Mouse (Mus musculus): ENCODE results near the gene St6gal1. TPM values are rescaled to one million over a fixed set of nuclear protein-coding genes. Genes with fewer than 3 reads are reported as not detected.

Gene St6gal1
- polyA plus RNA-seq, 1 experiment from 2014 or later, result 19.3 TPM

DNA sequence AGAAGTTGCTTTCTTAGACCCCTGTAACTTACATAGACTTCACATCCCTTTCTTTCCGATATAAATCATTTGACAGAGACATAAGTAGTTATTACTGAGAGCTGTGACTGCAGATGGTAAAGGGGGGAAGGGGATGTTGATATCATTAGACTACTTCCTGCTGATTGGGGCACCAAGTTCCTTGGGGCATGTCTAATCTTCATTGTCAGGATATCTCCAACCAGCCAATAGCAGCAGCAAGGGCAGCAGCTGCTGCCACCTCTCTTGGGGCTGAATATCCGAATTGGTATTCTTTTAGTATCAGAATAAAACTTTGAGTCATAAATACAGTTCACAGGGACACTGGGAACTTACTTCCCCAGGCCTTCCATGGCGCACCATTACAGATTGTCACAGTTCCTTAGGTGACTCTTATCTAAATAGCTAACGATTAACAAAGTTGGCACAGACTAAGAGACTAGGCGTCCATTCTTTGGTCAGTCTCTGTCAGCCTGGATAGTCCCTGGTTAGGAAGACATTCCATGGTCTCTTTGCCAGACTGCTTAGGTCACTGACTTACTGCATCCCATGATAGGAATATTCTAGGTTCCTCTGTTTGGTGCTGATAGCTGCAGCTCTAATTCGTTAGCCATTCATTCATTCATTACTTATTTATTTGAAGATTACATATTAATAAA lies 109.5 kb downstream of the St6gal1 start:
- H3K27ac ChIP-seq (ENCODE audit: low read length), result no peak overlapping the region
- no peak overlapping the region for H3K4me2 ChIP-seq (ENCODE audit: low read length)
- 69% methylated on average over 6 of the region's 6 CpGs for WGBS
- H3K9me3 ChIP-seq (replicated peaks; ENCODE audit: control insufficient read depth, low read length, poor library complexity, severe bottlenecking), result no peaks in the 10 kb centered on the region
- no peak overlapping the region for H3K4me3 ChIP-seq (ENCODE audit: low read depth, low read length)
- H3K27me3 ChIP-seq (ENCODE audit: control insufficient read depth, insufficient read depth, low read depth, low read length), result no peaks in the 10 kb centered on the region
- peaks cover 9% of the 10 kb centered on the region for H3K36me3 ChIP-seq (ENCODE audit: control insufficient read depth, insufficient read depth, low read length)
- H3K4me1 ChIP-seq (ENCODE audit: control insufficient read depth, insufficient read depth, low read length), result no peaks in the 10 kb centered on the region
- no peak overlapping the region for H3K9ac ChIP-seq (ENCODE audit: low read depth, low read length)
- ATAC-seq, result no peak

DNA sequence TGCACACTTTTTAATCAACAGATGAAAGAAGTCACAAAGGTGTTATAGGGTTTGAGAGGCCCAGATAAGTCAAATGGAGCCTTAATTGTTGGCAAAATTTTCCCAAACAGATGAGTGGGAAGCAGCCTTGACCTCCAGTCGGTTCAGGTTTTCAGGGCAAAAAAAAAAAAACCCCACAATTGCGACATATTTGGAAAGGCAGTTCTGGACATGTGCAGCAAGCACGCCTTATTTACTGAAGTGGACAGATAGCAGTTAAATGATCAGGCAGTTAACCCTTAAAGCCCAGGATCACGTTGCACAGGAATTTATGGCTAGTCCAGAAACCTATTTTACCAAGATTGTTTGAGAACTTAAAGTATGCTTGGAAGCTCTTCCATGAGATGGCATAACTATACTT lies 112.8 kb downstream of the St6gal1 start:
- Histone ChIP-seq H3K4me3 (ENCODE audit: low read depth, low read length) (no peak overlapping the region), H3K27ac (ENCODE audit: low read length) (no peak overlapping the region), H3K9ac (ENCODE audit: low read depth, low read length) (no peak overlapping the region), H3K9me3 (replicated peaks; ENCODE audit: control insufficient read depth, low read length, poor library complexity, severe bottlenecking) (no peaks in the 10 kb centered on the region), H3K27me3 (ENCODE audit: control insufficient read depth, insufficient read depth, low read depth, low read length) (no peaks in the 10 kb centered on the region), H3K4me1 (ENCODE audit: control insufficient read depth, insufficient read depth, low read length) (no peaks in the 10 kb centered on the region), H3K4me2 (ENCODE audit: low read length) (no peak overlapping the region), H3K36me3 (ENCODE audit: control insufficient read depth, insufficient read depth, low read length) (peaks cover 6% of the 10 kb centered on the region)
- ATAC-seq, result no peak
- WGBS, result 89% methylated on average over 4 of the region's 4 CpGs

DNA sequence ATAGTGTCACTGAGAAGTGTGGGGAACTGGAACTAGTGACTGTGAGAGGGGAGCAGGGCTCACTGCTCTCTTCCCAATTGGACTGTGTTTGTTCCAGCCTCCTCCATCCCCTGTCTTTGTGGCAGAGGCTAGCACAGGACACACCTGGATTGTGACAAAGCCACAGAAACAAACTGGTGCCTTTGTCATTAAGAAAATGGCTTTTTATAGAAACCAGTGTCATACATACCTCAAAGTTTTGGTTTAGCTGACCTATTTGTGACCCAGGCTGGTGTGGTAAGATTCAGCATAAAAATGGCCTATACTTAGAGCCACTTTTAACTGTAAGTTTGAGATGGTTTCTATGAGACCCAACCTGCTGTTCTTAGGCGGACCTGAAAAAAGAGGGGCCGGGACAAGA lies 116.7 kb downstream of the St6gal1 start:
- peaks cover 11% of the 10 kb centered on the region for H3K36me3 ChIP-seq (ENCODE audit: control insufficient read depth, insufficient read depth, low read length)
- no peaks in the 10 kb centered on the region for H3K27me3 ChIP-seq (ENCODE audit: control insufficient read depth, insufficient read depth, low read depth, low read length)
- no peak overlapping the region for H3K9ac ChIP-seq (ENCODE audit: low read depth, low read length)
- no peak overlapping the region for H3K27ac ChIP-seq (ENCODE audit: low read length)
- 100% methylated on average over 2 of the region's 2 CpGs for WGBS
- no peak for ATAC-seq
- no peak overlapping the region for H3K4me2 ChIP-seq (ENCODE audit: low read length)
- no peak overlapping the region for H3K4me3 ChIP-seq (ENCODE audit: low read depth, low read length)
- H3K9me3 ChIP-seq (replicated peaks; ENCODE audit: control insufficient read depth, low read length, poor library complexity, severe bottlenecking), result no peaks in the 10 kb centered on the region
- H3K4me1 ChIP-seq (ENCODE audit: control insufficient read depth, insufficient read depth, low read length), result no peaks in the 10 kb centered on the region

- no peaks in the 10 kb centered on the region for H3K27me3 ChIP-seq (ENCODE audit: control insufficient read depth, insufficient read depth, low read depth, low read length)
- WGBS, result 9% methylated on average over 2 of the region's 2 CpGs
- no peak for ATAC-seq
- no peak overlapping the region for H3K27ac ChIP-seq (ENCODE audit: low read length)
- no peak overlapping the region for H3K4me3 ChIP-seq (ENCODE audit: low read depth, low read length)
- no peak overlapping the region for H3K9ac ChIP-seq (ENCODE audit: low read depth, low read length)
- H3K4me2 ChIP-seq (ENCODE audit: low read length), result no peak overlapping the region
- no peaks in the 10 kb centered on the region for H3K9me3 ChIP-seq (replicated peaks; ENCODE audit: control insufficient read depth, low read length, poor library complexity, severe bottlenecking)
- H3K4me1 ChIP-seq (ENCODE audit: control insufficient read depth, insufficient read depth, low read length), result no peaks in the 10 kb centered on the region
- peaks cover 6% of the 10 kb centered on the region for H3K36me3 ChIP-seq (ENCODE audit: control insufficient read depth, insufficient read depth, low read length)
These were observed 126.3 kb downstream of the St6gal1 start for GRCm38 (mm10) chr16:23350802-23351201.

DNA sequence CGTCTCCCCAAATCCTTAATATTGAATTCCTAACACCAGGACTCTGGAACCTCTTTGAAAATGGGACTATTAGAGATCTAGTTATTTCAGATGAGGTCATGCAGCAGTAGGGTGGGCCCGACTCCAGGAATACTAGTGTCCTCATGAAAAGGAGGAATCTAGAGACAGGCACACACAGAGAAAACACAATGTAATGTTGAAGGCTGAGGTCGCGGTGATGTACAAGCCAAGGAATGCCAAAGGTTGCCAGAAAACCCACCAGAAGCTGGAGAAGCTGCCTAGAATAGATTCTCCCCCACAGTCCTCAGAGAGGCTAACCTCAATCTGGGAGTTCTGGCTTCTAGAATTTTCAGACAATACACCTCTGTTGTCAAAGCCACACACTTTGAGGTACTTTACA lies 136.5 kb downstream of the St6gal1 start:
- no peak for ATAC-seq
- WGBS, result 90% methylated on average over 4 of the region's 4 CpGs
- Histone ChIP-seq H3K27ac (ENCODE audit: low read length) (no peak overlapping the region), H3K4me2 (ENCODE audit: low read length) (no peak overlapping the region), H3K4me3 (ENCODE audit: low read depth, low read length) (no peak overlapping the region), H3K4me1 (ENCODE audit: control insufficient read depth, insufficient read depth, low read length) (no peaks in the 10 kb centered on the region), H3K36me3 (ENCODE audit: control insufficient read depth, insufficient read depth, low read length) (peaks cover 12% of the 10 kb centered on the region), H3K9me3 (replicated peaks; ENCODE audit: control insufficient read depth, low read length, poor library complexity, severe bottlenecking) (no peaks in the 10 kb centered on the region), H3K9ac (ENCODE audit: low read depth, low read length) (no peak overlapping the region), H3K27me3 (ENCODE audit: control insufficient read depth, insufficient read depth, low read depth, low read length) (no peaks in the 10 kb centered on the region)

- Histone ChIP-seq H3K4me3 (ENCODE audit: low read depth, low read length) (no peak overlapping the region), H3K9me3 (replicated peaks; ENCODE audit: control insufficient read depth, low read length, poor library complexity, severe bottlenecking) (no peaks in the 10 kb centered on the region), H3K36me3 (ENCODE audit: control insufficient read depth, insufficient read depth, low read length) (peaks cover 8% of the 10 kb centered on the region), H3K9ac (ENCODE audit: low read depth, low read length) (no peak overlapping the region), H3K27ac (ENCODE audit: low read length) (no peak overlapping the region), H3K4me2 (ENCODE audit: low read length) (no peak overlapping the region), H3K4me1 (ENCODE audit: control insufficient read depth, insufficient read depth, low read length) (no peaks in the 10 kb centered on the region), H3K27me3 (ENCODE audit: control insufficient read depth, insufficient read depth, low read depth, low read length) (no peaks in the 10 kb centered on the region)
- WGBS, result 83% methylated on average over 3 of the region's 3 CpGs
- ATAC-seq, result no peak
These were observed 137.0 kb downstream of the St6gal1 start for GRCm38 (mm10) chr16:23361434-23361970.

GRCm38 (mm10) chr16:23364328-23364990 lies 139.9 kb downstream of the St6gal1 start:
- ATAC-seq, result no peak
- 76% methylated on average over 2 of the region's 2 CpGs for WGBS

DNA sequence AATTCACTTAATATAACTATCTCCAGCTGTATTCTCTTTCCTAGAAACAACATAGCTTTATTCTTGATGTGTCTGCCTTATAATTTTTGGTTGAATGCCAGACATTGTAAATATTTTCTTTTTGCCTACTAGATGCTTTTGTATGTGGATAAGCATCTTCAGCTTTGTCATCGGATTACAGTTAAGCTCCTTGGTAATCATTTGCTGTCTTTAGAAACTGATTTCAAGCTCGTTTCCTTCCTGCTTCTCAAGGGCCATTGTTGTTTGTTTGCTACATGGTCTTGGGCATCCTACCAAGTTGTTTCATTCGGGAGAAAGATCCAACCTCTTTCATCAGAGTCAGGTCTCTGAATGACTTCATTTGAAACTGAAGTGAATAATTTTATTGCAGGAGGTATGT lies 144.6 kb downstream of the St6gal1 start:
- 46% methylated on average over 3 of the region's 3 CpGs for WGBS
- Histone ChIP-seq H3K4me1 (ENCODE audit: control insufficient read depth, insufficient read depth, low read length) (no peaks in the 10 kb centered on the region), H3K9me3 (replicated peaks; ENCODE audit: control insufficient read depth, low read length, poor library complexity, severe bottlenecking) (no peaks in the 10 kb centered on the region), H3K9ac (ENCODE audit: low read depth, low read length) (no peak overlapping the region), H3K36me3 (ENCODE audit: control insufficient read depth, insufficient read depth, low read length) (no peaks in the 10 kb centered on the region), H3K4me2 (ENCODE audit: low read length) (no peak overlapping the region), H3K27ac (ENCODE audit: low read length) (no peak overlapping the region), H3K4me3 (ENCODE audit: low read depth, low read length) (no peak overlapping the region), H3K27me3 (ENCODE audit: control insufficient read depth, insufficient read depth, low read depth, low read length) (no peaks in the 10 kb centered on the region)
- no peak for ATAC-seq

More at GRCm38 (mm10) chr16:23364328-23364990, 139.9 kb downstream of the St6gal1 start:
- no peaks in the 10 kb centered on the region for H3K27me3 ChIP-seq (ENCODE audit: control insufficient read depth, insufficient read depth, low read depth, low read length)
- H3K27ac ChIP-seq (ENCODE audit: low read length), result no peak overlapping the region
- H3K4me1 ChIP-seq (ENCODE audit: control insufficient read depth, insufficient read depth, low read length), result no peaks in the 10 kb centered on the region
- H3K9me3 ChIP-seq (replicated peaks; ENCODE audit: control insufficient read depth, low read length, poor library complexity, severe bottlenecking), result no peaks in the 10 kb centered on the region
- no peak overlapping the region for H3K9ac ChIP-seq (ENCODE audit: low read depth, low read length)
- no peak overlapping the region for H3K4me2 ChIP-seq (ENCODE audit: low read length)
- H3K36me3 ChIP-seq (ENCODE audit: control insufficient read depth, insufficient read depth, low read length), result no peaks in the 10 kb centered on the region
- no peak overlapping the region for H3K4me3 ChIP-seq (ENCODE audit: low read depth, low read length)

- no peak overlapping the region for H3K9ac ChIP-seq (ENCODE audit: low read depth, low read length)
- no peak overlapping the region for H3K4me3 ChIP-seq (ENCODE audit: low read depth, low read length)
- no peaks in the 10 kb centered on the region for H3K27me3 ChIP-seq (ENCODE audit: control insufficient read depth, insufficient read depth, low read depth, low read length)
- no peak for ATAC-seq
- H3K4me2 ChIP-seq (ENCODE audit: low read length), result no peak overlapping the region
- H3K9me3 ChIP-seq (replicated peaks; ENCODE audit: control insufficient read depth, low read length, poor library complexity, severe bottlenecking), result no peaks in the 10 kb centered on the region
- H3K27ac ChIP-seq (ENCODE audit: low read length), result no peak overlapping the region
- no peaks in the 10 kb centered on the region for H3K36me3 ChIP-seq (ENCODE audit: control insufficient read depth, insufficient read depth, low read length)
- no peaks in the 10 kb centered on the region for H3K4me1 ChIP-seq (ENCODE audit: control insufficient read depth, insufficient read depth, low read length)
- 95% methylated on average over 7 of the region's 7 CpGs for WGBS
These were observed 146.2 kb downstream of the St6gal1 start for GRCm38 (mm10) chr16:23370724-23371123.

Data from midbrain, embryonic 16.5 days (tissue).